Mouse (Mus musculus): ENCODE data around the gene Ift43.

DNA sequence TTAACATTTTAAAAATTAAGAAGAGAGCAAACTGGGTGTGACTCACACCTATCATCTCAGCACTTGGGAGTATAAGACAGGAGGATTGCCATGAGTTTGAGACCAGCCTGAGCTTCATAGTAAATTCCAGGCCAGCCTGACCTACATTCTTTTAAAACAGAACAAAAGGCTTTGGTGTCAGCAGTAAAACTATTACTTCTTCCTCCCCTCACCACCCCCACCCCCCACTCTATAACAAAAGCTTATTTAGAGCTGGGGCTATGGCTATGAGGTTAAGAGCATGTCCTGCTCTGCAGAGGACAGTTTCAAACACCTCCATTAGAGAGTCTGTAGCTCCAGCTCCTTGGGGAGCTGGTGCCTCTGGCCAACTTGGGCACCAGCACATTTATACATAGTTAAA lies 46.8 kb upstream of the Ift43 start:
- TF ChIP-seq POLR2A (IDR thresholded peaks at IDR 0.05; ENCODE audit: borderline replicate concordance, control insufficient read depth, low read depth, low read length) (no peak), CTCF (IDR thresholded peaks at IDR 0.05; ENCODE audit: control insufficient read depth, insufficient read depth, low read length) (no peak)
